Mouse (Mus musculus) liver, embryonic 11.5 days (tissue): ENCODE results near the gene Mmd2. TPM values are rescaled to one million over a fixed set of nuclear protein-coding genes. Genes with fewer than 3 reads are reported as not detected.

Experiments
- ATAC-seq: fragments of 200-750 bp; cut with Nextera tagmentation; replicated peaks from 2 replicates; pipeline ENCODE4 v1.8.0; 2017; ENCODE audit warnings: moderate number of reproducible peaks, mild to moderate bottlenecking, moderate TSS enrichment, moderate library complexity; ENCODE audit not compliant: low FRiP score
- DNase-seq: peaks from one replicate; pipeline ENCODE4 v3.0.0-alpha.2; 2017; ENCODE audit warnings: low spot score
- H3K27ac ChIP-seq: fragments of 300-500 bp; sonication (generic); 2 replicates; pipeline ENCODE4 v1.5.1; 2014; ENCODE audit warnings: mild to moderate bottlenecking, low read depth, low read length, control low read depth
- H3K27me3 ChIP-seq: fragments of 300-500 bp; sonication (generic); replicated peaks from 2 replicates; pipeline ENCODE4 v1.6.1; 2014; ENCODE audit warnings: low read length, mixed read lengths; ENCODE audit not compliant: control insufficient read depth, insufficient read depth
- H3K36me3 ChIP-seq: fragments of 300-500 bp; sonication (generic); 2 replicates; pipeline ENCODE4 v1.6.1; 2014; ENCODE audit warnings: mild to moderate bottlenecking, low read length, moderate library complexity, mixed read lengths; ENCODE audit not compliant: control insufficient read depth, insufficient read depth
- H3K4me1 ChIP-seq: fragments of 300-500 bp; sonication (generic); replicated peaks from 2 replicates; pipeline ENCODE4 v1.6.1; 2014; ENCODE audit warnings: low read length, mixed read lengths; ENCODE audit not compliant: control insufficient read depth, insufficient read depth
- H3K4me2 ChIP-seq: fragments of 300-500 bp; sonication (generic); 2 replicates; pipeline ENCODE4 v1.6.1; 2014; ENCODE audit warnings: mild to moderate bottlenecking, control low read depth, moderate library complexity
- H3K4me3 ChIP-seq: fragments of 300-500 bp; sonication (generic); 2 replicates; pipeline ENCODE4 v1.5.1; 2014; ENCODE audit warnings: low read depth, low read length, control low read depth
- H3K9ac ChIP-seq: fragments of 300-500 bp; sonication (generic); 2 replicates; pipeline ENCODE4 v1.6.1; 2014; ENCODE audit warnings: low read depth, low read length, control low read depth
- H3K9me3 ChIP-seq: fragments of 300-500 bp; sonication (generic); 2 replicates; pipeline ENCODE4 v1.6.1; 2016; ENCODE audit warnings: low read length, inconsistent platforms, mixed read lengths; ENCODE audit not compliant: control insufficient read depth
- WGBS: fragments of 180-500 bp; shearing (Covaris S2); extraction: QIAGEN DNeasy Blood & Tissue Kit; methylation state at CpG from one replicate; pipeline ENCODE4 v1.1.7; 2014; 5-methylcytosine and 5-hydroxymethylcytosine counted together
- polyA plus RNA-seq: library from polyadenylated mRNA; unstranded; fragments of >200 nt; fragmentation: Nextera tagmentation; extraction: Ambion mirVana; gene quantifications from 2 replicates; pipeline ENCODE4 v1.2.1, GENCODE M21; 2014

The Mmd2 gene
- polyA plus RNA-seq, 1 experiment from 2014 or later = 20.2 TPM

GRCm38 (mm10) chr5:142518973-142519372, 89.6 kb downstream of the Mmd2 start:
- Histone ChIP-seq H3K4me1 (no peaks in the 10 kb centered on the region), H3K27ac (no peak overlapping the region), H3K4me2 (no peak overlapping the region), H3K9me3 (no peaks in the 10 kb centered on the region), H3K9ac (no peak overlapping the region), H3K4me3 (no peak overlapping the region), H3K27me3 (no peaks in the 10 kb centered on the region; the same call in 1 of the 2 replicates), H3K36me3 (no peaks in the 10 kb centered on the region)
- no peak for DNase-seq
- no peak for ATAC-seq
- 61% methylated on average over 6 of the region's 6 CpGs for WGBS

Other genes with a start within 250 kb of the Mmd2 start
- gene Foxk1, start 207.3 kb downstream of the Mmd2 start, polyA plus RNA-seq = 3.1 and 4.0 TPM in 2 replicates
- 11.7 and 11.9 TPM in 2 replicates for gene Ap5z1, start 144.9 kb downstream of the Mmd2 start, polyA plus RNA-seq
- 0.19 TPM in 1 of 2 replicates, not detected in the other for gene Papolb, start 78.7 kb downstream of the Mmd2 start, polyA plus RNA-seq
- gene Radil, start 57.7 kb downstream of the Mmd2 start, polyA plus RNA-seq = 1.1 and 1.2 TPM in 2 replicates
- gene Wipi2, start 18.9 kb upstream of the Mmd2 start, polyA plus RNA-seq = 52.7 and 56.3 TPM in 2 replicates
- 1.3 and 1.7 TPM in 2 replicates for gene Slc29a4, start 83.7 kb upstream of the Mmd2 start, polyA plus RNA-seq
- 10.9 and 11.1 TPM in 2 replicates for gene Tnrc18, start 208.9 kb upstream of the Mmd2 start, polyA plus RNA-seq